Mouse (Mus musculus) spleen, adult 2 months (tissue): Measurements from ENCODE around the gene Traf3ip1.

ENCODE experiments used
- CTCF ChIP-seq: fragments of 200-500 bp; IDR thresholded peaks from 2 replicates; pipeline ENCODE4 v1.5.1; 2011; ENCODE audit warnings: mild to moderate bottlenecking, inconsistent platforms; ENCODE audit not compliant: insufficient read depth, insufficient read length, insufficient replicate concordance; ENCODE audit errors: extremely low read depth
- POLR2A ChIP-seq: fragments of 200-500 bp; IDR thresholded peaks from 2 replicates; pipeline ENCODE4 v1.6.1; 2011; ENCODE audit warnings: low read depth, low read length, inconsistent platforms

DNA sequence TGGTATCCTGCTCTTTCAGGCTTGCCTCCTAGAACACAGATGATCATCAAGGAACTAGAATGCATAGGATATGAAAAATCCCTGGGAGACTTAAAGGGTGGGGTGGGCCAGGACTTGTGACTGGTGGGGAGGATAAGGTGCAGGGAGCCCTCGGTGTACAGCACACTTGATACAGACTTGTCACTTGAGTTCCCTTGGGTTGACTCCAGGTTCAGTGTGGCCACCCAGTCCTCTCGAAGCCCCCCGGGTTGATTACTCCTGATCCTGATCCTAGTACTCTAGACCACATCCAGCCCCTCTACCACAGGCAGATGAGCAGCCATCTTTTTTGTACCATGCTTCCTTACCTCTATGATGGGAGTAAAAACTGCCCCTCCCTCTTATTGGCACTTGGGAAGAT is 39.5 kb upstream of the Traf3ip1 start:
- TF ChIP-seq CTCF (no peak), POLR2A (no peak)
